Mouse (Mus musculus) midbrain, embryonic 13.5 days (tissue): ENCODE results near the gene Grm1. TPM values are rescaled to one million over a fixed set of nuclear protein-coding genes. Genes with fewer than 3 reads are reported as not detected.

ENCODE experiments used
- ATAC-seq: fragments of 200-750 bp; cut with Nextera tagmentation; 2 replicates; pipeline ENCODE4 v1.8.0; 2017; ENCODE audit warnings: mild to moderate bottlenecking, moderate TSS enrichment, moderate library complexity
- H3K27ac ChIP-seq: fragments of 300-500 bp; sonication (generic); 2 replicates; pipeline ENCODE4 v1.5.1; 2015; ENCODE audit warnings: inconsistent platforms, mild to moderate bottlenecking, moderate library complexity
- H3K27me3 ChIP-seq: fragments of 300-500 bp; sonication (generic); 2 replicates; pipeline ENCODE4 v1.6.1; 2015; ENCODE audit warnings: mild to moderate bottlenecking, inconsistent platforms
- H3K36me3 ChIP-seq: fragments of 300-500 bp; sonication (generic); 2 replicates; pipeline ENCODE4 v1.6.1; 2015; ENCODE audit warnings: mild to moderate bottlenecking, inconsistent platforms
- H3K4me1 ChIP-seq: fragments of 300-500 bp; sonication (generic); replicated peaks from 2 replicates; pipeline ENCODE4 v1.6.1; 2015; ENCODE audit warnings: inconsistent platforms
- H3K4me2 ChIP-seq: fragments of 300-500 bp; sonication (generic); replicated peaks from 2 replicates; pipeline ENCODE4 v1.6.1; 2015; ENCODE audit warnings: moderate library complexity, mild to moderate bottlenecking, inconsistent platforms
- H3K4me3 ChIP-seq: fragments of 300-500 bp; sonication (generic); replicated peaks from 2 replicates; pipeline ENCODE4 v1.5.1; 2015; ENCODE audit warnings: mild to moderate bottlenecking, inconsistent platforms
- H3K9ac ChIP-seq: fragments of 300-500 bp; sonication (generic); replicated peaks from 2 replicates; pipeline ENCODE4 v1.6.1; 2015; ENCODE audit warnings: mild to moderate bottlenecking, inconsistent platforms
- H3K9me3 ChIP-seq: fragments of 300-500 bp; sonication (generic); 2 replicates; pipeline ENCODE4 v1.6.1; 2016; ENCODE audit warnings: mild to moderate bottlenecking, inconsistent platforms
- WGBS: fragments of 180-500 bp; shearing (Covaris S2); methylation state at CpG from one replicate; pipeline ENCODE4 v1.1.7; 2015; 5-methylcytosine and 5-hydroxymethylcytosine counted together
- polyA plus RNA-seq: library from polyadenylated mRNA; unstranded; fragments of >200 nt; fragmentation: Nextera tagmentation; extraction: Ambion mirVana; gene quantifications from 2 replicates; pipeline ENCODE4 v1.2.1, GENCODE M21; 2015

The Grm1 gene
- polyA plus RNA-seq, 1 experiment from 2014 or later: 3.0 TPM

DNA sequence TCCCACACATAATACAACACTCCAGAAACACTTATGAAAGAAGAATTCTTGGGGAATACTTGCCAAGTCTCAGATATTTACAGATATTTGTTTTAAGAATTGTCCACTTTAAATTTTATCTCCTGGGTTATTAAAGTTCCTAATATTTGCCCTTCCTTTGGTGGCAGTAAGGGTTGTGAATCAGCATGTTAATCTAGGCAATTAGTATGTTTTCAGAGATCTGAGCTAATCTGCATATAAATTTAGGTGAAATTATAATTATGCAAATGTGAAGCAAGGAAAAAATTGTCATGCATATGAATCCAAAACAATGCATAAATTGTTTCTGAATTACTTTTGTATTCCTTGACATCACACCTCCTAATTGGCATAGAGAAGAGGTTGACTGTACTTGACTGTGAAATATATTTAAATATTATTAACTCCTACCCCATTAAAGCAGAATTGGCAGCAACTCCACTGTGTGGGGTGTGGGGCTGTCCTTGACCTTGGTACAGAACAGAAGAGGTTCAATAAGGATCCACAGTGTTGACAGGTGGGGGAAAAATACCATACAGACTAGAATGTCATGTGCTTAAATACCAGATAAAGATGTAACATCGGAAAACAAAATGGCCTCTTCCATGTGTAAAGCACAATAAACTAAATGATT is 37.6 kb downstream of the Grm1 start:
- no peaks in the 10 kb centered on the region for H3K27me3 ChIP-seq
- 89% methylated on average over 1 of the region's 1 CpGs for WGBS
- H3K9ac ChIP-seq: no peak overlapping the region
- peak; percentile 74; the same call in 1 of the 2 replicates for ATAC-seq
- no peaks in the 10 kb centered on the region for H3K36me3 ChIP-seq
- H3K4me2 ChIP-seq: no peak overlapping the region
- H3K9me3 ChIP-seq: no peaks in the 10 kb centered on the region
- H3K4me3 ChIP-seq: no peak overlapping the region
- H3K4me1 ChIP-seq: no peaks in the 10 kb centered on the region
- H3K27ac ChIP-seq: no peak overlapping the region

DNA sequence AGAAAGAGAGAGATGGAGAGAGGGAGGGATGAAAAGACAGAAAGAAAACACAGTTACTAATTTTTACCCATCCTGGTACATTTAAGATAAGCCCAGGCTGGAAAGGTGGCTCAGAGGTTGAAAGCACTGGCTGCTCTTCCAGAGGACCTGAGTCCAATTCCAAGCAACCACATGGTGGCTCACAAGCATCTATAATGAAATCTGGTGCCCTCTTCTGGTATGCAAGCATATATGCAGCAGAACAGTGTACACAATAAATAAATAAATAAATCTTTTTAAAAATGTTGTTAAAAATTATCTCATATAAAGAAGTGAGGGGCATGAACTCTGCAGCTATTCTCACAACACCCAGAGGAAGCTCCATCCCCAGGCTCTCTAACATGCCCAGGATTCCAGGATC is 42.8 kb downstream of the Grm1 start:
- no peak overlapping the region for H3K4me3 ChIP-seq
- H3K4me1 ChIP-seq: no peaks in the 10 kb centered on the region
- H3K4me2 ChIP-seq: no peak overlapping the region
- no peaks in the 10 kb centered on the region for H3K9me3 ChIP-seq
- no peaks in the 10 kb centered on the region for H3K36me3 ChIP-seq
- H3K27me3 ChIP-seq: no peaks in the 10 kb centered on the region
- no peak overlapping the region for H3K27ac ChIP-seq
- no peak for ATAC-seq
- no peak overlapping the region for H3K9ac ChIP-seq

DNA sequence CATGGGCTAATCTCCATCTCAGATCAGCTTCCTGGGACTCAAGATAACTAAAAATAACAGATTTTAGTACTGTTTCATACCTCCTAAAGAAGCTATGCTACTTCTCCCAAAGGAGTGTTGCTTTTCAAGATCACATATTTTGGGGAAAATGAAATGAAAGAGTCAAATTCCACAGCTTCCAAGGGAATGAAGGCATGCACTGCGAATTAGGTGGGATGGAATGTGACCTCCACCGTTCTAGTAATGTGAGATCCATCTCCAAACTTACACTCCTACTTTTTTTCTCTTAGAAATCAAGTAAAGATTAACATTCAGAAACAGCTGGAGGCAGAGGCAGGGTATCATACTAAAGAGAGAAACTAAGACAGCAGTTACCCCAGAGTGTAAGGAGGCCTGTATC is 49.9 kb downstream of the Grm1 start:
- H3K4me3 ChIP-seq: no peak overlapping the region
- H3K9me3 ChIP-seq: no peaks in the 10 kb centered on the region
- H3K4me2 ChIP-seq: no peak overlapping the region
- H3K27me3 ChIP-seq: no peaks in the 10 kb centered on the region
- no peaks in the 10 kb centered on the region for H3K36me3 ChIP-seq
- no peaks in the 10 kb centered on the region for H3K4me1 ChIP-seq
- WGBS: 75% methylated on average over 2 of the region's 2 CpGs
- ATAC-seq: no peak
- H3K27ac ChIP-seq: no peak overlapping the region
- H3K9ac ChIP-seq: no peak overlapping the region

DNA sequence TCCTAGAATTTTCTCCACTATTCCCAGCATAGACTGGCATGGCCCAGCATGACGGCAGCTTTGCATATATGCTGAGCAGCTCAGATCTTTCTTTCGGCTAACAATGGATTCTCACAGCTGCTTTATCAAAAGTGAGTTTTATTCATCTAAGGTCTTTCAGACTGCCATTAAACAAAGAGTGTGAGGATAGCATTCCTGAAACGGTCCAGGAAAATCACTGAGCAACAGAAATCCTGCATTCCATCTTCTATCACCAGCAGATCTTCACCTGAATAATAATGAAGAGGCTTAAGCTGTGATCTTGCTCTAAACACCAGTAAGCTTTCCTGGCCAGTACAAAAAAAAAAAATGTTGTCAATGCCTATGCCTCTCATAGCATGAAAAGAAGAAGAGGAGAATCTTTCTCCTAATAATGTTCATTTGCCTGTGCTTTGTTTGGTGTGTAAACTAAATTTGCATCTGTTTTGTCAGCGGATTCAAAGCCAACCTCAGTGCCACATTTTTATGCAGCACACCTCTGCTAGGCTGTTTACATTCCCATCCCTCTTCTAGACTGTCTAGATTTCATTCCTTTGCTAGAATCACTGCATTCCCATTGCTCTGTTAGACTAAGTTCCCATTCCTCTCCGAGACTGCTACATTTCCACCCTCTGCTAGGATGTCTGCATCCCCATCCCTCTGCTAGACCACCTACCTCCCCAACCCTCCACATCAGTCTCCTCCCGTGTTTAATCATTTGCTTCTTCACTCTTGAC is 56.2 kb downstream of the Grm1 start:
- 13% methylated on average over 6 of the region's 6 CpGs for WGBS
- peaks cover 11% of the 10 kb centered on the region for H3K4me1 ChIP-seq
- no peaks in the 10 kb centered on the region for H3K27me3 ChIP-seq
- peak; percentile 85 for ATAC-seq
- H3K27ac ChIP-seq: peak overlapping the region; percentile 35; the same call in 1 of the 2 replicates
- no peaks in the 10 kb centered on the region for H3K9me3 ChIP-seq
- H3K4me3 ChIP-seq: no peak overlapping the region
- H3K36me3 ChIP-seq: no peaks in the 10 kb centered on the region
- no peak overlapping the region for H3K4me2 ChIP-seq
- H3K9ac ChIP-seq: no peak overlapping the region

DNA sequence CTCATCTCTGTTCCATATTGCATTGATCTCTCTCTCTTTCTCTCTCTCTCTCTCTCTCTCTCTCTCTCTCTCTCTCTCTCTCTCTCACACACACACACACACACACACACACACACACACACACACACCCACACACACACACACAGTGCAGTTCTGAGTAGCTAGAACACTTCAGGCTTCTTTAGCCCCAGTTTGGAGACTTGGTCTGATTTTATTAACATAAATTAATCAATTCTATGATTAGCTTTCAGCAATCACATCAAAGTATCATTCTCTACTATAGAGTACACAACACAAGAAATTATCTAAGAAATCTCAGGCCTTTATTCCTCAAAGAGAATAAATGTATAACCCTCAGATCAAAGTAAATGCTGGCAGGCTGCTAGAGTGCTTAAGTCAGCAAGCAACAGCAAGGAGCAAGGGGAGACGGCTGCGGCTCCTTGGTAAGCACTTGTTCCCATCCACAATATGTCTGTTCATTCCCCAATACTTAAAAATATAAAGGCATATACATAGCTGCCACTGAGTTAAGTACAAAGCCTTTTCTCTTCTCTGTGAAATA is 63.1 kb downstream of the Grm1 start:
- Histone ChIP-seq H3K27me3 (no peaks in the 10 kb centered on the region), H3K9me3 (no peaks in the 10 kb centered on the region), H3K4me2 (no peak overlapping the region), H3K9ac (no peak overlapping the region), H3K27ac (no peak overlapping the region), H3K36me3 (no peaks in the 10 kb centered on the region), H3K4me3 (no peak overlapping the region), H3K4me1 (no peaks in the 10 kb centered on the region)
- 0 out of 2 replicates have a peak, but pooled peaks have one; percentile 20 for ATAC-seq
- 72% methylated on average over 2 of the region's 2 CpGs for WGBS

DNA sequence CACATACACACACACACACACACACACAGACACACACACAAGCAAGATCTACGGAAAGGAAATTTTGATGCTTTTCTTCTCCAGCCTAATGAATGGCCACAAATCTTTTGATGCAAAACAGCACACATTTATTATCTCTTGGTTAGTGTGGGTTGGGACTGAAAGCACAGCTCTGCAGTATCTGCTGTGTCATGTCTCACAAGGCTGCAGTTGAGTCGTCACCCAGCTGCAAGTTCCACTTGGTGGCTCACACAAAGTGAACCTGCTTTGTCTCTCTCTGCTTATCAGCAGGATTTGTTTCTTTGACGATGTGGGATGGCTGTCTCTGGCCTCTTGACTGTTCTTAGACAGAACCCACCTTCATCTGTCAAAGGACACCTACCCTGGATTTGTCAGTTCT is 68.5 kb downstream of the Grm1 start:
- H3K4me2 ChIP-seq: no peak overlapping the region
- ATAC-seq: no peak
- H3K4me3 ChIP-seq: no peak overlapping the region
- no peak overlapping the region for H3K9ac ChIP-seq
- no peaks in the 10 kb centered on the region for H3K27me3 ChIP-seq
- H3K36me3 ChIP-seq: no peaks in the 10 kb centered on the region
- H3K27ac ChIP-seq: no peak overlapping the region
- 58% methylated on average over 3 of the region's 3 CpGs for WGBS
- H3K4me1 ChIP-seq: no peaks in the 10 kb centered on the region
- H3K9me3 ChIP-seq: no peaks in the 10 kb centered on the region

DNA sequence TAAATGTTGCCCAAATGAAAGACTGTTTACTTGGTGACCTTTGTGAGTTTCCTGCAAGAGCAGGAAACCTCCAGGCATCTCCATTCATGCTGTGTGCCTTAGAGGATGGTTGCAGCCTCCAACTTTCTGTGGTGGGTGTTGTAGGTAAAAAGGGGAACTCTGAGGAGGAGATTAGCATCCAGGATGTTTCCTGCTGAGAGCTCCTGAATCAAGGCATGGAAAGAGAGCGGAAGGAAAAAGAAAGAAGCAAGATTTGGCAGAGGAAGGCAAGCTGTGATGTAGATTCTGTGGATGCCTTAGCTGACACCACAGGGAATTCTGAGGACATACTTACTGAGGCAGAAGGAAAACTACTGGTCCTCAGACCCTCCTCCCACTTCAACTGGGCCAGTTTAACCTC is 85.4 kb downstream of the Grm1 start:
- no peak overlapping the region for H3K4me2 ChIP-seq
- 22% methylated on average over 1 of the region's 1 CpGs for WGBS
- H3K4me1 ChIP-seq: no peaks in the 10 kb centered on the region
- H3K27ac ChIP-seq: no peak overlapping the region
- ATAC-seq: no peak
- H3K9ac ChIP-seq: no peak overlapping the region
- H3K9me3 ChIP-seq: no peaks in the 10 kb centered on the region
- H3K27me3 ChIP-seq: no peaks in the 10 kb centered on the region
- H3K36me3 ChIP-seq: no peaks in the 10 kb centered on the region
- no peak overlapping the region for H3K4me3 ChIP-seq

DNA sequence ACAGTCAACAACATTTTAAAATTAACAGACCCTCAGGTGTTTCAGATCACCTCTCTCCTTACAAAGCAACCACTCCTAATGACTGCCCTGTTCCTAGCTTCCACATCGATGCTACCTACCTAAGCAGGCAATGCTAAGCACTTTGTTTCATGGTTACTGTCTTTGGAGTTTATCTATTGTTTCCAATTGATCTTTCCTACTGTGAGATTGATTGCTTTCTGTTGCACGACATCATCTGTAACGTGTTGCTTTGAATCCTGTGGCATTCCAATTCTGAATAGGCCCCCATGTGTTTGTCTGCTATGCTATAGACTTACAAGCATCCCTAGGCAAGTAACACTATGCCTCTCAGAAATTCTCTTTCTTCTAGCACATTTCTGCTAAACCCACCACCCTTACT is 90.4 kb downstream of the Grm1 start:
- ATAC-seq: no peak
- no peak overlapping the region for H3K4me3 ChIP-seq
- H3K9me3 ChIP-seq: no peaks in the 10 kb centered on the region
- H3K36me3 ChIP-seq: no peaks in the 10 kb centered on the region
- WGBS: 58% methylated on average over 3 of the region's 3 CpGs
- H3K9ac ChIP-seq: no peak overlapping the region
- H3K27me3 ChIP-seq: no peaks in the 10 kb centered on the region
- no peaks in the 10 kb centered on the region for H3K4me1 ChIP-seq
- H3K27ac ChIP-seq: no peak overlapping the region
- H3K4me2 ChIP-seq: no peak overlapping the region

DNA sequence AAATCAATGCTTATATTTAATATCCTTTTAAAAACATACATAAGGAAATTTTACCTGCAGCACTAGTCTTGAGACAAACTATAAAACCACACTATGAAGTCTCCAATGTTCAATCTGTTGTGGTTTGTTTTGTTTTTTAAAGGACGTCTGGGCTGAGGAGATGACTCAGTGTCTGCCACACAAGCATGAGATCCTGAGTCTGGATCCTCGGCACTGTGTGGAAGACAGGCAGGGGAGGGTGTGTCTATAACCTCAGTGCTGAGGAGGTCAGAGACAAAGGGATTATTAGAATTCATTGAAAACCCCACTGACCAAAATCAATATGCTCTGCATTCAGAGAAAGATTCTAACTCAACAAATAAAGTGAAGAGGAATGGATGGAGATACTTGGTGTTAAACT is 110.8 kb downstream of the Grm1 start:
- H3K9me3 ChIP-seq: no peaks in the 10 kb centered on the region
- no peak for ATAC-seq
- H3K9ac ChIP-seq: no peak overlapping the region
- H3K4me1 ChIP-seq: no peaks in the 10 kb centered on the region
- H3K36me3 ChIP-seq: no peaks in the 10 kb centered on the region
- H3K4me3 ChIP-seq: no peak overlapping the region
- no peaks in the 10 kb centered on the region for H3K27me3 ChIP-seq
- H3K27ac ChIP-seq: no peak overlapping the region
- WGBS: 57% methylated on average over 2 of the region's 2 CpGs
- H3K4me2 ChIP-seq: no peak overlapping the region

DNA sequence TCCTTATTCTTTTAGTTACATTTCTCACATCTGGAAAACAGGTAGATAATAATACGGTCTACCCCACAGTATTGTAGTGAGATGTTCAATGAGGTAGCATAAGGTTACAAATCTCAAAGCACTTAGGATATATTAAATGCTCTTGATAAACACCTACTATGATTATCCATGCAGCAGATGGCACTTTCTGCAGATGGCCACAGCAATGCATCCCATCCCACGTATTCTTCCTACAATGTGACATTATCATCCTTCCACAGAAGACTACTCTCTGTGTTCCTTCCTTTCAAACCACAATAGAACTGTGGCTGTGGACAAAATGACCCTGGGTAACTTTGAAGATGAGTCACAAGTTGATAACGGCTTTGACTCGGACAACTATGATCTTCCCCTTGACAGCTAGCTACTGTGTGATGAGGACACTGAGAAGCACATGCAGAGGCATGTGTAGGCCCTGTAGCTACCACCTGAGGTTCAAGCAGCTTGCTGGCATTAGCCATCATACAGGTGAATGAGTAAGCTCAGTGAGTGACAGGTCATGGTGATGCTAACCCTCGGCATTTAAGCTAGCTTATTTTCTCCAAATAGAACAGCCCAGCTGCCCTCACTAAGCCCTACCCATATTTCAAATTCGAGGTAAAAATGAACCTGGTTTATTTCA is 117.5 kb downstream of the Grm1 start:
- Histone ChIP-seq H3K4me2 (no peak overlapping the region), H3K9me3 (peaks cover 8% of the 10 kb centered on the region; the same call in 1 of the 2 replicates), H3K36me3 (no peaks in the 10 kb centered on the region), H3K27me3 (no peaks in the 10 kb centered on the region), H3K27ac (no peak overlapping the region), H3K9ac (no peak overlapping the region), H3K4me1 (no peaks in the 10 kb centered on the region), H3K4me3 (no peak overlapping the region)
- no peak for ATAC-seq
- WGBS: 83% methylated on average over 6 of the region's 6 CpGs

DNA sequence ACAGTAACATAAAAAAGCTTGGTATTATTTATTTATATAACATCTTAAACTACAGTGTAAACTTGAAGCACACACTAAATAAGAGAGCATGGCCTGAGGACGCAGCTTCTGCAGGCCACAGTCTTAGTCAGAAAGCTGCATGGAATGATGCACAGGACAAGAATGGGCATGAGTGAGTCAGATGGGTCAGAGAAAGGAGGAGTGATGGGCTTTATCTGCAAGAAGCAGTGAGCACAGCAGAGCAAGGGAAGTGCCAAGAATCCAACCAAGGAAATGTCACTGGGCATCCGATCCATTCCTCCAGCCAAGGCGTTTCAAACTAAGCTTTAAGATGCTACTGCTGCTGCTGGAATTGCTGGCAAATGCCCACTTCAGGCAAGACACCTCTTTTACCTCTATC is 131.6 kb downstream of the Grm1 start:
- no peak overlapping the region for H3K4me2 ChIP-seq
- H3K9ac ChIP-seq: no peak overlapping the region
- no peak overlapping the region for H3K27ac ChIP-seq
- ATAC-seq: no peak
- H3K4me1 ChIP-seq: no peaks in the 10 kb centered on the region
- H3K36me3 ChIP-seq: no peaks in the 10 kb centered on the region
- H3K27me3 ChIP-seq: no peaks in the 10 kb centered on the region
- no peak overlapping the region for H3K4me3 ChIP-seq
- H3K9me3 ChIP-seq: no peaks in the 10 kb centered on the region
- whole genome bisulfite sequencing: 82% methylated on average over 3 of the region's 3 CpGs

DNA sequence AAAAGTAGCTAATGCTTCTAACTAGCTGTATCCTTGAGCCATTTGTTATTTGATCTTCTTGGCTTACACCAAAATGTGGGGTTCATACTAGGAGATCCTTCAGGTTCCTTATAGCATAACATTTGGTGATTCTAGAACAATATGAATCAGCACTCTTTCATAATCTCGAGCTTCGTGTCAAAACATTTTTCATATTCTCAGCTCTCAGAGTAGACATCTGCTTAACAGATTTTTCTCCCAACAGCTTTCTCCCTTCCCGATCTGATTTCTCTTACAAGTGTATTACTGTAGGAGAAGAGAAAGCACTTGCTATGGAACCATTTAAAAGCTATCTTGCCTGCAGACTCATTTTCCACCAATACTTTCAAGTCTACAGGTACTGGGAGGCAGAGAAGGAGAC is 133.0 kb downstream of the Grm1 start:
- Histone ChIP-seq H3K36me3 (no peaks in the 10 kb centered on the region), H3K9ac (no peak overlapping the region), H3K27me3 (no peaks in the 10 kb centered on the region), H3K4me2 (no peak overlapping the region), H3K4me1 (no peaks in the 10 kb centered on the region), H3K9me3 (no peaks in the 10 kb centered on the region), H3K27ac (no peak overlapping the region), H3K4me3 (no peak overlapping the region)
- 96% methylated on average over 3 of the region's 3 CpGs for WGBS
- ATAC-seq: no peak
